Mouse (Mus musculus): ENCODE data around the gene Tmem94.

- no peak for TF ChIP-seq CTCF (IDR thresholded peaks at IDR 0.05; ENCODE audit: extremely low read depth, insufficient read depth, insufficient read length, insufficient replicate concordance)
- no peak for TF ChIP-seq POLR2A (IDR thresholded peaks at IDR 0.05; ENCODE audit: low read depth, low read length)
These were observed 18.5 kb upstream of the Tmem94 start for GRCm38 (mm10) chr11:115746762-115747161.
